Mouse (Mus musculus): Measurements from ENCODE around the gene Cd163. TPM values are rescaled to one million over a fixed set of nuclear protein-coding genes. Genes with fewer than 3 reads are reported as not detected.

The Cd163 gene
- polyA plus RNA-seq, 1 experiment from 2014 or later: 0.15 TPM

DNA sequence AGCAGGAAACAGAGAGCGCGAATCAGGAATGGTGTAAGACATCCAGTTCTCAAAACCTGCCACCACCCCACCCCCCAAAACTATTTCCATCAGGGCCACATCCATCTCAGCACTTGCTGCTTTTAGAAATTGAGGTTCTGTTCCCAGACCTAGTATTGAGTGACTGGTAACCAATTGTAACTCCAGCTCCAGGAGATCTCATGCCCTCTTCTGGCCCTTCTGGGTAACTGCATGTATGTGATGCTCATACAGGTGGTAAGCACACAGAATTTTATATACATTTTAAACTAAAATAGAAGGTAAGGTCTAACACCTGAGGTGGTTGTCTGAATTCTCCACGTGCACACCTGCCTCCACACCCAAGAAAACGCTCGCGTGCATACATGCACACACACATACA is 42.2 kb downstream of the Cd163 start:
- H3K36me3 ChIP-seq (ENCODE audit: control insufficient read depth, insufficient read depth, low read length): no peaks in the 10 kb centered on the region
- no peak overlapping the region for H3K4me2 ChIP-seq (replicated peaks; ENCODE audit: low read depth, low read length)
- H3K4me1 ChIP-seq (ENCODE audit: control insufficient read depth, insufficient read depth, low read length): no peaks in the 10 kb centered on the region
- no peaks in the 10 kb centered on the region for H3K27me3 ChIP-seq (ENCODE audit: control insufficient read depth, insufficient read depth, low read length)
- 75% methylated on average over 6 of the region's 6 CpGs for WGBS
- no peak overlapping the region for H3K27ac ChIP-seq (ENCODE audit: low read depth, low read length)
- no peak overlapping the region for H3K9ac ChIP-seq (ENCODE audit: low read depth, low read length)
- no peak overlapping the region for H3K4me3 ChIP-seq (ENCODE audit: low read length)
- no peak for ATAC-seq (ENCODE audit: low FRiP score, low TSS enrichment)
- H3K9me3 ChIP-seq (ENCODE audit: control insufficient read depth, low read length): 0 out of 2 replicates have a peak, but pooled peaks cover 2% of the 10 kb centered on the region

GRCm38 (mm10) chr6:124353246-124353645 is 48.8 kb downstream of the Cd163 start:
- no peak for ATAC-seq (ENCODE audit: low FRiP score, low TSS enrichment)
- WGBS: 86% methylated on average over 2 of the region's 2 CpGs

DNA sequence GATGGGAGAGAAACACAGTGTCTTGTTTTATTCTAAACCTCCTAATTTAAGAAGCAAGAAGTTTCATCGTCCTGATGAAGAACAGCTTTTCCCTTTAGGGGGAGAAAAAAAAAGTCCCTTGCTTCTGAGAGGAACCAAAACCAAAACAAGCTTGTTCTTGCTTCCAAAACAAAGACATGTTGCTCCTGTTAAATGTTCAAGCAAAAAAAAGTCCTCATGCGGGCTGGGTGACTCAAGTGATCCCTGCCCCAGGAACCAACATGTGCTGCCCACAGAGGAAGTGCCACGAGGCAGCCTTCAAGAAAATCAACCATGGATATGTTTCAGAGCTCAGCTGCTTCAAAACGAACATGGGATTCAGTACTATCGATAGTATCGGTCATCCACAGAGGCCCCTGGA is 54.5 kb downstream of the Cd163 start:
- Histone ChIP-seq H3K4me3 (ENCODE audit: low read length) (no peak overlapping the region), H3K9me3 (ENCODE audit: control insufficient read depth, low read length) (no peaks in the 10 kb centered on the region), H3K4me1 (ENCODE audit: control insufficient read depth, insufficient read depth, low read length) (no peaks in the 10 kb centered on the region), H3K36me3 (ENCODE audit: control insufficient read depth, insufficient read depth, low read length) (no peaks in the 10 kb centered on the region), H3K4me2 (replicated peaks; ENCODE audit: low read depth, low read length) (no peak overlapping the region), H3K9ac (ENCODE audit: low read depth, low read length) (no peak overlapping the region), H3K27ac (ENCODE audit: low read depth, low read length) (no peak overlapping the region), H3K27me3 (ENCODE audit: control insufficient read depth, insufficient read depth, low read length) (no peaks in the 10 kb centered on the region)
- 85% methylated on average over 6 of the region's 6 CpGs for WGBS
- ATAC-seq (ENCODE audit: low FRiP score, low TSS enrichment): no peak

More at GRCm38 (mm10) chr6:124353246-124353645, 48.8 kb downstream of the Cd163 start:
- Histone ChIP-seq H3K27me3 (ENCODE audit: control insufficient read depth, insufficient read depth, low read length) (no peaks in the 10 kb centered on the region), H3K9me3 (ENCODE audit: control insufficient read depth, low read length) (0 out of 2 replicates have a peak, but pooled peaks cover 2% of the 10 kb centered on the region), H3K9ac (ENCODE audit: low read depth, low read length) (no peak overlapping the region), H3K4me1 (ENCODE audit: control insufficient read depth, insufficient read depth, low read length) (no peaks in the 10 kb centered on the region), H3K4me2 (replicated peaks; ENCODE audit: low read depth, low read length) (no peak overlapping the region), H3K27ac (ENCODE audit: low read depth, low read length) (no peak overlapping the region), H3K4me3 (ENCODE audit: low read length) (no peak overlapping the region), H3K36me3 (ENCODE audit: control insufficient read depth, insufficient read depth, low read length) (no peaks in the 10 kb centered on the region)

DNA sequence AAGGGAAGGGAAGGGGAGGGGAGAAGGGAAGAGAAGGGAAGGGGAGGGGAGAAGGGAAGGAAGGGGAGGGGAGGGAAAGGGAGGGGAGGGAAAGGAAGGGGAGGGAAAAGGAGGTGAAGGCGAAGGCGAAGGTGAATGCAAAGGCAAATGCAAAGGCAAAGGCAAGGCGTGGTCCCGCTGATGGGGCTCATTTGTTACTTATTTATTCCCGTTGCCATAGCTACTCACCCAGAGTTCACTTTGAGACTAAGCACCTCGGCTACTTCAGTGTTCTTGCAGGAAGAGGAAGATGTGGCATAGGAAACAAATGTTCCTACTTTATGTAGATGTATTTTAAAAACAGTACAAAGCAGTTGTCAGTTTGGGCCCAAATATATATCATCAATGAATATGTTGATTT is 56.1 kb downstream of the Cd163 start:
- H3K4me1 ChIP-seq (ENCODE audit: control insufficient read depth, insufficient read depth, low read length): no peaks in the 10 kb centered on the region
- no peaks in the 10 kb centered on the region for H3K27me3 ChIP-seq (ENCODE audit: control insufficient read depth, insufficient read depth, low read length)
- H3K36me3 ChIP-seq (ENCODE audit: control insufficient read depth, insufficient read depth, low read length): no peaks in the 10 kb centered on the region
- no peak overlapping the region for H3K4me2 ChIP-seq (replicated peaks; ENCODE audit: low read depth, low read length)
- ATAC-seq (ENCODE audit: low FRiP score, low TSS enrichment): no peak
- no peak overlapping the region for H3K27ac ChIP-seq (ENCODE audit: low read depth, low read length)
- WGBS: 50% methylated on average over 6 of the region's 6 CpGs
- H3K9ac ChIP-seq (ENCODE audit: low read depth, low read length): no peak overlapping the region
- no peaks in the 10 kb centered on the region for H3K9me3 ChIP-seq (ENCODE audit: control insufficient read depth, low read length)
- no peak overlapping the region for H3K4me3 ChIP-seq (ENCODE audit: low read length)

DNA sequence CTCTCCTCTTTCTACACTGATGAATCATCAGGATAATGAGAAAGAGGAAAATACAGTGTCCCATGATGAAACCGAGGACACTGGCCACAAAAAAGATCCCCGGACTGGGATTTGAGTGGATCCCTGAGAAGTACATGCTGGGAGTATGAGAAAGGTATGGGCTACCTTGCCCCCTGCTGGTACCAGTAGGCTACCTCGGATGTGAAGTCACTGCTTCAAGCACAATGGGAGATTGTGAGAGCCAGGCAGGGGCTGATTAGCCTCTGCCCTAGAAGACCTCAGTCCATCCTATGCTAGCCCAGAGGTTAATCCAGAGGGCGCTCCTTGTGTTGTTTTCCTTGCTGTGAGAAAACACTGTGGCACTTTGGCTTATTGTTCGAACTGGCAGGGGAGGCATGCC is 59.9 kb downstream of the Cd163 start:
- Histone ChIP-seq H3K4me1 (ENCODE audit: control insufficient read depth, insufficient read depth, low read length) (no peaks in the 10 kb centered on the region), H3K36me3 (ENCODE audit: control insufficient read depth, insufficient read depth, low read length) (no peaks in the 10 kb centered on the region), H3K9ac (ENCODE audit: low read depth, low read length) (no peak overlapping the region), H3K27ac (ENCODE audit: low read depth, low read length) (no peak overlapping the region), H3K4me2 (replicated peaks; ENCODE audit: low read depth, low read length) (no peak overlapping the region), H3K4me3 (ENCODE audit: low read length) (no peak overlapping the region), H3K27me3 (ENCODE audit: control insufficient read depth, insufficient read depth, low read length) (no peaks in the 10 kb centered on the region), H3K9me3 (ENCODE audit: control insufficient read depth, low read length) (no peaks in the 10 kb centered on the region)
- WGBS: 67% methylated on average over 5 of the region's 5 CpGs
- no peak for ATAC-seq (ENCODE audit: low FRiP score, low TSS enrichment)

- Histone ChIP-seq H3K27ac (ENCODE audit: low read depth, low read length) (no peak overlapping the region), H3K27me3 (ENCODE audit: control insufficient read depth, insufficient read depth, low read length) (no peaks in the 10 kb centered on the region), H3K4me1 (ENCODE audit: control insufficient read depth, insufficient read depth, low read length) (no peaks in the 10 kb centered on the region), H3K36me3 (ENCODE audit: control insufficient read depth, insufficient read depth, low read length) (no peaks in the 10 kb centered on the region), H3K9ac (ENCODE audit: low read depth, low read length) (no peak overlapping the region), H3K9me3 (ENCODE audit: control insufficient read depth, low read length) (no peaks in the 10 kb centered on the region), H3K4me2 (replicated peaks; ENCODE audit: low read depth, low read length) (no peak overlapping the region), H3K4me3 (ENCODE audit: low read length) (no peak overlapping the region)
- WGBS: 92% methylated on average over 6 of the region's 6 CpGs
- no peak for ATAC-seq (ENCODE audit: low FRiP score, low TSS enrichment)
These were observed 69.2 kb downstream of the Cd163 start for GRCm38 (mm10) chr6:124373584-124374206.

DNA sequence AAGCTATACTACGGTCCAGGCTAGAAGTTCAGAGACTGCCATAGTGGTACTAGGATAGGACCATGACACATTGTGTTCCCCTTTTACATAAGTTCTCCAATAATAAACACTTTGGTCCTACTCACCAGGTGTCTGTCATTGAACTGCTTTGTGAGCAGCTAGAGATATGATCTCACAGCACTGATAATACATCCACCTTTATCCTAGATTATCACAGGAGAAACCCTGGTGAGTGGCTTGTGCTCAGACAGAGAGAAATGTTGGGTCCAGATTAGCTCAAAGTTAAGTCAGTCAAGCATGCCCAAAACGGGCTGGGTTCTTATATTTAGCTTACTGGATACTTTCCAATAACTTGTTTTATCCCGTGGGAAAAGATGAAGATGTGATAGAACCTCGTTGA is 70.2 kb downstream of the Cd163 start:
- no peaks in the 10 kb centered on the region for H3K27me3 ChIP-seq (ENCODE audit: control insufficient read depth, insufficient read depth, low read length)
- WGBS: 85% methylated on average over 4 of the region's 4 CpGs
- no peaks in the 10 kb centered on the region for H3K36me3 ChIP-seq (ENCODE audit: control insufficient read depth, insufficient read depth, low read length)
- no peaks in the 10 kb centered on the region for H3K4me1 ChIP-seq (ENCODE audit: control insufficient read depth, insufficient read depth, low read length)
- H3K4me3 ChIP-seq (ENCODE audit: low read length): no peak overlapping the region
- H3K9me3 ChIP-seq (ENCODE audit: control insufficient read depth, low read length): no peaks in the 10 kb centered on the region
- ATAC-seq (ENCODE audit: low FRiP score, low TSS enrichment): no peak
- no peak overlapping the region for H3K9ac ChIP-seq (ENCODE audit: low read depth, low read length)
- no peak overlapping the region for H3K27ac ChIP-seq (ENCODE audit: low read depth, low read length)
- no peak overlapping the region for H3K4me2 ChIP-seq (replicated peaks; ENCODE audit: low read depth, low read length)

- Histone ChIP-seq H3K36me3 (ENCODE audit: control insufficient read depth, insufficient read depth, low read length) (no peaks in the 10 kb centered on the region), H3K4me3 (ENCODE audit: low read length) (no peak overlapping the region), H3K9me3 (ENCODE audit: control insufficient read depth, low read length) (no peaks in the 10 kb centered on the region), H3K4me1 (ENCODE audit: control insufficient read depth, insufficient read depth, low read length) (no peaks in the 10 kb centered on the region), H3K27me3 (ENCODE audit: control insufficient read depth, insufficient read depth, low read length) (no peaks in the 10 kb centered on the region), H3K4me2 (replicated peaks; ENCODE audit: low read depth, low read length) (no peak overlapping the region), H3K9ac (ENCODE audit: low read depth, low read length) (no peak overlapping the region), H3K27ac (ENCODE audit: low read depth, low read length) (no peak overlapping the region)
- 86% methylated on average over 11 of the region's 11 CpGs for WGBS
- no peak for ATAC-seq (ENCODE audit: low FRiP score, low TSS enrichment)
These were observed 71.0 kb downstream of the Cd163 start for GRCm38 (mm10) chr6:124375435-124375884.

GRCm38 (mm10) chr6:124376311-124376710 is 71.9 kb downstream of the Cd163 start:
- WGBS: 91% methylated on average over 5 of the region's 5 CpGs
- no peaks in the 10 kb centered on the region for H3K9me3 ChIP-seq (ENCODE audit: control insufficient read depth, low read length)
- H3K9ac ChIP-seq (ENCODE audit: low read depth, low read length): no peak overlapping the region
- no peaks in the 10 kb centered on the region for H3K36me3 ChIP-seq (ENCODE audit: control insufficient read depth, insufficient read depth, low read length)
- no peak for ATAC-seq (ENCODE audit: low FRiP score, low TSS enrichment)
- no peak overlapping the region for H3K4me3 ChIP-seq (ENCODE audit: low read length)
- H3K4me2 ChIP-seq (replicated peaks; ENCODE audit: low read depth, low read length): no peak overlapping the region
- no peaks in the 10 kb centered on the region for H3K27me3 ChIP-seq (ENCODE audit: control insufficient read depth, insufficient read depth, low read length)
- no peak overlapping the region for H3K27ac ChIP-seq (ENCODE audit: low read depth, low read length)
- no peaks in the 10 kb centered on the region for H3K4me1 ChIP-seq (ENCODE audit: control insufficient read depth, insufficient read depth, low read length)

Data from kidney, embryonic 14.5 days (tissue).